Mouse (Mus musculus): Measurements from ENCODE around the gene Tmem102.

Tmem102 gene

GRCm38 (mm10) chr11:69828832-69829231 lies 23.4 kb upstream of the Tmem102 start:
- in situ Hi-C loops (cut with MboI; ENCODE audit: low pct_unique_long_range_greater_than_20kb in 1 of 2, low sequenced_read_pairs in 2 of 2, unreplicated experiment in 1 of 2): no loop called here

- in situ Hi-C loops (cut with MboI; ENCODE audit: low pct_unique_long_range_greater_than_20kb in 1 of 2, low sequenced_read_pairs in 2 of 2, unreplicated experiment in 1 of 2): no loop called here
Observed at GRCm38 (mm10) chr11:69823456-69823855, 18.0 kb upstream of the Tmem102 start.

GRCm38 (mm10) chr11:69822080-69822479 lies 16.7 kb upstream of the Tmem102 start, which contains the start of gene Spem1:
TSS of gene Spem1 (minus strand) at chr11:69822180.
- in situ Hi-C loops (cut with MboI; ENCODE audit: low pct_unique_long_range_greater_than_20kb in 1 of 2, low sequenced_read_pairs in 2 of 2, unreplicated experiment in 1 of 2): no loop called here

- in situ Hi-C loops (cut with MboI; ENCODE audit: low pct_unique_long_range_greater_than_20kb in 1 of 2, low sequenced_read_pairs in 2 of 2, unreplicated experiment in 1 of 2): loop anchor here in 1 of 2 experiments (10.0 kb wide), 1 partner anchor 56 kb away; the partner anchor contains the start of gene Tmem95
Observed at GRCm38 (mm10) chr11:69818871-69819270, 13.4 kb upstream of the Tmem102 start.

- in situ Hi-C loops (cut with MboI; ENCODE audit: low pct_unique_long_range_greater_than_20kb in 1 of 2, low sequenced_read_pairs in 2 of 2, unreplicated experiment in 1 of 2): loop anchor here in 1 of 2 experiments (10.0 kb wide), 1 partner anchor 56 kb away; the partner anchor contains the start of gene Tmem95
Observed at GRCm38 (mm10) chr11:69818365-69818764, 12.9 kb upstream of the Tmem102 start, which contains the start of gene Spem2. TSS of gene Spem2 (minus strand) at chr11:69818465.

GRCm38 (mm10) chr11:69816520-69816919 lies 11.1 kb upstream of the Tmem102 start:
- in situ Hi-C loops (cut with MboI; ENCODE audit: low pct_unique_long_range_greater_than_20kb in 1 of 2, low sequenced_read_pairs in 2 of 2, unreplicated experiment in 1 of 2): loop anchor here in 1 of 2 experiments (10.0 kb wide), 1 partner anchor 58 kb away; the partner anchor contains the start of gene Tmem95

GRCm38 (mm10) chr11:69815155-69815554 lies 9.7 kb upstream of the Tmem102 start, which contains the start of gene Gm39566:
TSS of gene Gm39566 (minus strand) at chr11:69815298.
- in situ Hi-C loops (cut with MboI; ENCODE audit: low pct_unique_long_range_greater_than_20kb in 1 of 2, low sequenced_read_pairs in 2 of 2, unreplicated experiment in 1 of 2): loop anchor here in 1 of 2 experiments (10.0 kb wide), 1 partner anchor 60 kb away; the partner anchor contains the start of gene Tmem95

GRCm38 (mm10) chr11:69810280-69810679 lies 4.9 kb upstream of the Tmem102 start:
- in situ Hi-C loops (cut with MboI; ENCODE audit: low pct_unique_long_range_greater_than_20kb in 1 of 2, low sequenced_read_pairs in 2 of 2, unreplicated experiment in 1 of 2): loop anchor here in 1 of 2 experiments (10.0 kb wide), 1 partner anchor 65 kb away; the partner anchor contains the start of gene Tmem95

GRCm38 (mm10) chr11:69807641-69808040 lies 2.2 kb upstream of the Tmem102 start:
- in situ Hi-C loops (cut with MboI; ENCODE audit: low pct_unique_long_range_greater_than_20kb in 1 of 2, low sequenced_read_pairs in 2 of 2, unreplicated experiment in 1 of 2): loop anchor here in 1 of 2 experiments (5.0 kb wide), 1 partner anchor 70 kb away; the partner anchor contains the start of gene Tmem95

- in situ Hi-C loops (cut with MboI; ENCODE audit: low pct_unique_long_range_greater_than_20kb in 1 of 2, low sequenced_read_pairs in 2 of 2, unreplicated experiment in 1 of 2): loop anchor here in 1 of 2 experiments (5.0 kb wide), 1 partner anchor 71 kb away; the partner anchor contains the start of gene Tmem95
Observed at GRCm38 (mm10) chr11:69806378-69806777, 954 bp upstream of the Tmem102 start.

GRCm38 (mm10) chr11:69804652-69804940 lies 828 bp downstream of the Tmem102 start:
- in situ Hi-C loops (cut with MboI; ENCODE audit: low pct_unique_long_range_greater_than_20kb in 1 of 2, low sequenced_read_pairs in 2 of 2, unreplicated experiment in 1 of 2): no loop called here

GRCm38 (mm10) chr11:69803786-69804651 lies 1.4 kb downstream of the Tmem102 start:
- in situ Hi-C loops (cut with MboI; ENCODE audit: low pct_unique_long_range_greater_than_20kb in 1 of 2, low sequenced_read_pairs in 2 of 2, unreplicated experiment in 1 of 2): no loop called here

GRCm38 (mm10) chr11:69803328-69803727 lies 2.1 kb downstream of the Tmem102 start:
- in situ Hi-C loops (cut with MboI; ENCODE audit: low pct_unique_long_range_greater_than_20kb in 1 of 2, low sequenced_read_pairs in 2 of 2, unreplicated experiment in 1 of 2): no loop called here

- in situ Hi-C loops (cut with MboI; ENCODE audit: low pct_unique_long_range_greater_than_20kb in 1 of 2, low sequenced_read_pairs in 2 of 2, unreplicated experiment in 1 of 2): no loop called here
Observed at GRCm38 (mm10) chr11:69802648-69803105, 2.7 kb downstream of the Tmem102 start.

GRCm38 (mm10) chr11:69801379-69801977 lies 3.9 kb downstream of the Tmem102 start, which contains the start of gene Fgf11:
TSS of gene Fgf11 (minus strand) at chr11:69801857.
- in situ Hi-C loops (cut with MboI; ENCODE audit: low pct_unique_long_range_greater_than_20kb in 1 of 2, low sequenced_read_pairs in 2 of 2, unreplicated experiment in 1 of 2): no loop called here

GRCm38 (mm10) chr11:69800392-69801197 lies 4.8 kb downstream of the Tmem102 start:
- in situ Hi-C loops (cut with MboI; ENCODE audit: low pct_unique_long_range_greater_than_20kb in 1 of 2, low sequenced_read_pairs in 2 of 2, unreplicated experiment in 1 of 2): no loop called here

- in situ Hi-C loops (cut with MboI; ENCODE audit: low pct_unique_long_range_greater_than_20kb in 1 of 2, low sequenced_read_pairs in 2 of 2, unreplicated experiment in 1 of 2): no loop called here
Observed at GRCm38 (mm10) chr11:69800138-69800391, 5.4 kb downstream of the Tmem102 start.

- in situ Hi-C loops (cut with MboI; ENCODE audit: low pct_unique_long_range_greater_than_20kb in 1 of 2, low sequenced_read_pairs in 2 of 2, unreplicated experiment in 1 of 2): no loop called here
Observed at GRCm38 (mm10) chr11:69799394-69800137, 5.9 kb downstream of the Tmem102 start.
